Mouse (Mus musculus): Measurements from ENCODE around the gene Phb.
"Not testable (repeated sequence)": the region's sequence is repeated elsewhere in the genome, so short reads cannot be mapped to it uniquely, and the experiment has no call there.

The Phb gene

DNA sequence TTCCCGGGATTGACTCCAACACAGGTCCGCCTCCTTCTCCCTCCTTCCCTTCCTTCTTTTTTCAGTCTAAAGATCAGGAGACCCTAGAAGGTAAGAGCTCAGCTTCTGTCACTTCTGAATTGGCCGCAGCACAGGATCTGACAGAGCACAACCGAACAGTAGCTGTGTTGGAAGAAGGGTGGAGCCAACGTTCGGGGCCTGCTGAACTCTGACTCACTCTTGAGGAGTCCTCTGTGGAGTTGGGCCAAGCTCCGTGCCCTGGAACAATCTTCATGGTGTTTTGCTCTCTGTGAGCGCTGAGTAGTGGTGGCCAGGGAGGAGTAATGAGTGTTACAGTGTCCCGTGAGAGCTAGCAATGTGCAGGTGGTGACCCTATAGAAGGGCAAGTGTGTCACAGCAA is 15.8 kb upstream of the Phb start:
- DNase-seq (ENCODE audit: low read depth, low spot score), result no peak

DNA sequence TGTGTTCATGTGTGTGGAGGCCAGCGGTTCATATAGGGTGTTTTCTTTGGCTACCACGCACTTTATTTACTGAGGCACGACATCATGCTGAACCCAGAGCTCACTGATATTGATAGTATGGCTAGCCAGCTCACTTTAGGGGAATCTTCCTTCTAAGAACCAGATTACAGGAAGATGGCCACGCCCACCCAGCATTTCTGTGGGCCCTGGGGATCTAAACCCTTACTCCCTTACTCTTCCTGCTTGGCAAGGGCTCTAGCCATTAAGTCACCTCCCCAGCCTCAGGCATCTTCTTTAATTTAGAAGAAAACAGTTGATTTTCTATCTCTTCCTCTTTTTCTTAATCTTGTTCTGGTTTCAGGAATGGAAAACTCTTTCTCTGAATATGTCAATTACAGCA is 9.3 kb upstream of the Phb start:
- no peak for DNase-seq (ENCODE audit: low read depth, low spot score)

DNA sequence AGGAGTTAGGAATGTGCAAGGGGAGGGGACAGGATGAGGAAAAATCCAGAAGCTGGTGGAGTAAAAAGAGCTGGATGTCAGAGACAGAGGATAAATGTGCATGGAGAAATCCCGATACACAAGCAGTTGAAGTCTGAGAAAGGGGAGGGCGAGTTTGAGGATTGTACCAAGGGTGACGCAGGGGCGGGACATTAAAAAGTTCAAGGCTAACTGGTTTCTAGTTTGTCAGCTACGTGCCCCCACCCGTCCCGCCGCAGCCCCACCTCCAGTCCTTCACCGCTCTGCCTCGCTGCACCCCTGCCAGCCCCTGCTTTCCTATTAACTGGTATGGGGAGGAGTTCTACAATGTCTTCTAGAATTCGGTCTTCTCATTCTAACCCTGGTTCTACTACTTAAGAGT is 420 bp downstream of the Phb start:
- DNase-seq (ENCODE audit: low read depth, low spot score), result no peak

DNA sequence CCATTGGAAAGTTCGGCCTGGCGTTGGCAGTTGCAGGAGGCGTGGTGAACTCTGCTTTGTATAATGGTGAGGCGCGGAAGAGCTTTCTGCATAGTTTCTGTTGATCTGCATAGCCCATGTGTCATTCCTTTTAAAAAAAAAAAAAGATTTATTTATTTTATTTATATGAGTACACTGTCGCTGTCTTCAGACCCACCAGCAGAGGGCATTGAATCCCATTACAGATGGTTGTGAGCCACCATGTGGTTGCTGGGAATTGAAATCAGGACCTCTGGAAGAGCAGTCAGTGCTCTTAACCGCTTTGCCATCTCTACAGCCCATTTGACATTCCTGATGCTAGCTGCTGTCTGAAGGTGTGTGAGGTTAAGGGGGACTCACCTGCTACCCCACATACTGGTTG is 1.3 kb downstream of the Phb start:
- DNase-seq (ENCODE audit: low read depth, low spot score), result not testable (repeated sequence)

DNA sequence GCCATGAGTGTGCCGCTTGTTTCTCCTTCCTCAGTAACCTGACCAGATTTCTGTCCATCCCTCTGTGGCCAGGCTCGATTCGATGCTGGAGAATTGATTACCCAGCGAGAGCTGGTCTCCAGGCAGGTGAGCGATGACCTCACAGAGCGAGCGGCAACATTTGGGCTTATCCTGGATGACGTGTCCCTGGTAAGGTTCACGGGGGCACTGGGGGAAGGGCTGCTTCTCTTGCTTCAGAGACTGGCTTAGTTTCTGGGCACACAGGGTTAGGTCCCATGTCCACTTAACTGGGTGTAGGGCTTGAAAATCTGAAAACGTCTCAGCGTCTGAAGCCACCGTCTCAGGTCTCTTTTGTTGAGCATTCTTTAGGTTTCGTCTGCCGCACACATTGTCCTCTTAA is 8.7 kb downstream of the Phb start:
- DNase-seq (ENCODE audit: low read depth, low spot score), result no peak

DNA sequence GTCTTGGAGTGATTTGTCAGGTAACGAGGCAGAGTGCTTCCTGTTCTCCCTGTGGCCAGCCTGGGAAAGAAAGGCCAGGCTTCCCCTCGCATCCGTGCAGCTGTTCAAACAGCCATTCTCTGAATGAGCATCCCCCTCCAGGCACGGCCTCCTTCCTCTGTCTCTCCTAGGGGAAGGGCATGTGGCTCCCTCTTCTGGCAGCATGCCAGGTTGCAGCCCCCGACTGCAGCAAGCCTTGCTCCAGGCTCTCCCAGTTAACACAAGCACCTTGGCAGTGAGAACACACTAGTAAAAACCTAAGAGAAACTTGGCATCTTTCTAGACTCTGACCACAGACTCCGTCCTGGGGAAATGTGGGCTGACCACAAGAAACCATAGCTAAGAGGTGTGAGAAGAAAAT is 9.6 kb downstream of the Phb start:
- DNase-seq (ENCODE audit: low read depth, low spot score), result no peak

DNA sequence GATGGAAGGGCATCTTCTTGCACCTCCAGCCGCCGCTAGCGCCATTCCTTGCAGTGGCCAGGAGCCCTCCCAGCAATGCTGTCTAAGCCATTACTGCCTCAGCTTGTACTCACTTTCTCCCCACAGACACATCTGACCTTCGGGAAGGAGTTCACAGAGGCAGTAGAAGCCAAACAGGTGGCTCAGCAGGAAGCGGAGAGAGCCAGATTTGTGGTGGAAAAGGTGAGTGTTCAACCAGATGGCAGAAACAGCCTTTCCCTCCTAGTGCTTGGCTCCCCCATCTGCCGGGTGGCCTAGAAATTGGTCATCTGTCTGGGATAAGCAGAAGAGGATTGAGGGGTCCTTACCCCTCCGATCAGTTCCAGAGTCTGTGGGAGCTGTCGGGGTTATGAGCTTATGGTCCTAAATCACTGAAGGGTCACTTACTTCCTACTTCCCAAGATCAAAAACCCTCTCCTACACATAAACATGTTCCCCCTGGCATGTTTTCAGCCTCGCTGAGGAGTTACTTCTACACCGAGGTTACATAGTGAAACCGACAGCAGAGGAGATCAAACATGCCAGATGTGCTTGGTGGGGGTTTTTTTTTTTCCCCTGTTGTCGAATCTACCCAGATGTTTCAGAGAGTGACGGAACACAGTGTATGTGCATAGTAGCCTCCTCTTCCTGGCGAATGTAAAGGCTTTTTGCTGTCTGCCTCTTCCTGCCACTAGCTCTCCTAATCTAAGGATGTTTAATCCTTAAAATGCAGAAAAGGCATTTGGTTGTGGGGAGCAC is 11.4 kb downstream of the Phb start:
- DNase-seq (ENCODE audit: low read depth, low spot score), result no peak

DNA sequence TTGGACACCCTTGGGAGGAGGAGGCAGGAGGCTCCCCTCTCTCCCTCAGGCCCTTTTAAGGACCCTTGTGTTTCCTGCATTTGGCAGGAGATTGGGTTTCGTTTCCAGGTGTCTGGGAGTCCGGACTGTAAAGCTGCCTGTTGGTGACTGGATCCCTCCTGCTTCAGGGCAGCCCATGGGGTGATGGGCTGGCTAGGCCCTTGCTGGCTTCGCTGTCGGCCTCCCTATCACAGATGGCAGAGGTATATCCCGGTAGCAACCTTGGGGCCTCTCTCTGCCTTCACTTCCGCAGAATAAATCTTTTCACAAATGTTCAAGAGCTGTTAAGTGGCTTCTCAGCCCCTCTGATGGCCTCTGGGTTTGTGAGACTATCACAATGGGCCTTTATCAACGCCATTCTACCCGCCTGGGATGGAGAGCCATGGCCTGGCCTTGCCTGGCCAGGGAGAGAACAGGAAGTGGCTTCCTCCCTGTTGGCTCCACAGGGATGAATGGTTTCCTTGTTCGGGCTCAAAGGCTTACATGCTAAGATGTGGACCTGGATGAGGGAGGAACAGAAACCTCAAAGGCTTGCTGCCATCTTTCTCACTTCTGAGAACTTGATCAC is 15.3 kb downstream of the Phb start:
- no peak for DNase-seq (ENCODE audit: low read depth, low spot score)

DNA sequence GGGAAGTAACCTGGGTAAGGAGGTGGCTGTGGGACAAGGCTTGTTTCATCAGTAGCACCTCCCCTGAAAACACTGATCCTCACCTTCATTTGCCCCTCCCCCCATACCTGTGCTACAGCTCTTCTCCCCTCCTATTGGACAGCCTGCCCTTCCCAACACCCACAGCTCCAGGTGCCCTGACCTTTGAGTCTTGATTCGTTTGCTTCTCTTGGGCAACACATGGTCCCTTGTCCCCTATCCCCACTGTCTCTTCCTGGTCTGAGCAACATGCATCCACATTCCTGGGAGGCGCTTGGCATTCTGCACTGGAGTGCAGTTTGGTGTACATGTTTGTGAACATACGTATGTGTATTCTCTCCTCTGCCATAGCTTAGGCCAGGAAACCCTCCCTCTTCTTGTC is 16.2 kb downstream of the Phb start:
- no peak for DNase-seq (ENCODE audit: low read depth, low spot score)

DNA sequence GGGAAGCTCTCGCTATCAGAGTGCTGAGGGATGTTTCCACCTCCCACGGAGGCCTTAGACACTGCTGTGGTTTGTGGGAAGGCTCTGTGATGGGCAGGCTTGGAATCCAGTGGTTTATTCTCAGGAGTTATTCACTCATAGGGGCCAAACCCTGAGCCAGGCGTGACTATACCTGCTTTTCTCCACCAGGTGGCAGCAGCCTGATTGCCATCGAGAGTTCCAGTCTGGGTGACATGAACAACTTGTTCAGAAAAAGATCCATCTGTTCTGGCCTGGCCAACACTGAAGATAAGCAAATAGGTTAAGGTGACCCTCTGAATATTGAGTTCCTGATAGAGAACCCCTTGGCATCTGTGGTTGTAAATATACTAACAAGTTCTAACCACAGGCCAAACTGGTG is 19.3 kb downstream of the Phb start:
- DNase-seq (ENCODE audit: low read depth, low spot score), result no peak

DNA sequence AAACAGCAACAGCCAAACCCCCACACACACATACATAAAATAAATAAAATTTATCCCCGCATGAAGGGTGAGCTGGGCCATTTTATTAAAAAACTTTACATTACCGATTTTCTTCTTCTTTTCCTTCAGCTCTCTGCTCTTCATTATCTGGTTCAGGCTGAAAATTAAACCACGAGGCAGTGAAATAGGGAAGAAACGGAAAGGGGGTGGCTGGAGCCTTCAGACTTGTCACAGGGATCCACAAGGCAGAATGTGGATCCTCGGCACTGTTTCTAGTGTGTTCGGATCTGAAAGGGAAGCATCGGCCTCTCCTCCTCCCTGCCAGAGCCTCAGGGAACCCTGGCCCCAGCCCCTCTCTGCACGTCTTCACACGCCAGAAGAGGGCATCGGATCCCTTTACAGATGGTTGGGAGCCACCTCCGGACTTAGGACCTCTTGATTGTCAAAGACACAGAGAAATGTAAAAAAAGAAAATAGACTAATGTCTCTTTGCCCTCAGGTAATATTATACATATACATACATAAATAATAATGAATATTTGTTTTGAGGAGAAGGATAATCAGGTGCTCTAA is 20.4 kb downstream of the Phb start:
- DNase-seq (ENCODE audit: low read depth, low spot score), result no peak

DNA sequence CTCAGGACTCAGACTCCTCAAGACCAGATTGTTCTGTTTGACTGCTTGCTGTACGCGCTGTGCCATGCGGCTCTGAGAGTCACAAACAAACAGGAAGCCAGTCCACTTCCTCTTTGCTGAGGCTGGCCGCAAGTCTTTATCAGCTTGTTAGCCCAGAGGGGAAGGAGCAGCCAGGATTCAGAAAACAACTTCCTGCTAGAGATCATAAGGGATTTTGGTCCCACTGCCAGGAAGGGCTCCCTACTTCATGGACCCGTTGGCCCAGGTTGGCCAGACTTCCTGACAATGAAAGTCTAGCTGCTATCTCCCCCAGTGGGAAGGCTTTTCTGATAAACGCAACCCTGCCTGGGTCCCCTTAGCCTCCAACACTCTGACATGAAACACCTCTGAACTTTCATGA is 21.8 kb downstream of the Phb start:
- no peak for DNase-seq (ENCODE audit: low read depth, low spot score)

DNA sequence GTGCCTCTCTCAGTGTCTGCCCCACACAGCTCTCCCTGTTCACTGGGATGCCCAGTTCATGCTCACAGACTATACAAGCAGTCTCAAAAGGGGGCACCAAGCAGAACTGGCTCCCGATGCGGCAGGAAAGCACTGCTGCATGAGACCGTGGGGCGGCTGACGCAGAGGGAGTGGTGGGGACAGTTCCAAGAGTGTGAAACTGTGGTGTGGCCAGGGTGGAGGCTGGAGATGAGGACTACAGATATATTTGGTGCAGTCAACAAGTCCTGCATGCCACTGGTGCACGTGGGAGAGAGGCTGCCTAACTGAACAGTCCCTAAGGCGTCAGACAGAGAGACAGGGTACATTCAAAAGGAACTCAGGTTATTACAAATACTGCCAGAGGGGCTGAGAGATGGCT is 22.2 kb downstream of the Phb start:
- no peak for DNase-seq (ENCODE audit: low read depth, low spot score)

DNA sequence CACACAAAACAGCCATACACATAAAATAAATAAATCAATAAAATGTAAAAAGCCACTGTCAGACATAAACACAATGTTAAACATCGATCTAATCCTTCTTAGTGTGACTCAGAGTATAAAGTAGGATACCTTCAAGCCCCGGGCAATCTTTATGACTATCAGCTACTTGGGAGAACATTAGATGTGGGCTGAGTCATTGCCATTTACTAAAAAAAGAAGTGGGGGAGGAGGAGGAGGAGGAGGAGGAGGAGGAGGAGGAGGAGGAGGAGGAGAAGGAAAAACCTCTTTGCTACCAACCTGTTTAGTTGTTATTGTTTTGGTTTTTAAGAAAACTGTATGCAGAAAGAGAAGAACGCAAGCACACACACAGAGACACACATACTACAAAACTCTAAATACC is 22.8 kb downstream of the Phb start:
- no peak for DNase-seq (ENCODE audit: low read depth, low spot score)

DNA sequence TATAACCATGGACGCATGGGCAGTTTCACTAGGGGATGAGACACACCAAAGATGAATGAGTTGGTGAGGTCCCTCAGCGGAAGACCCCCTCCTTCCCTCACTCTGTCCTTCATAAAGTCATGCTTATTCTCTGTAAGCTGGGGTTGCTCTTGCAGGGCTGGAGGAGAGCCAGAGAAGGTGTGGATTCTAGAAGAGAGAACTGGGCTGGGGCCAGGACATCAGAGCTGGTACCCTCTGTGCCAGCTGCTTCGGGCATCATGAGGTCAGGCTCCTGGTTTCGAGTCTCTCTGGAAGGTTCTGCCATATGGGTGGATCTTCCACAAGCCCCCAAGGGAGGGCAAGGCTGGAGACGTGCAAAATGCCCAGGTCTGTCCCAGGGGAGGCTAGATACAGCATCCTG is 31.8 kb downstream of the Phb start:
- DNase-seq (ENCODE audit: low read depth, low spot score), result no peak

DNA sequence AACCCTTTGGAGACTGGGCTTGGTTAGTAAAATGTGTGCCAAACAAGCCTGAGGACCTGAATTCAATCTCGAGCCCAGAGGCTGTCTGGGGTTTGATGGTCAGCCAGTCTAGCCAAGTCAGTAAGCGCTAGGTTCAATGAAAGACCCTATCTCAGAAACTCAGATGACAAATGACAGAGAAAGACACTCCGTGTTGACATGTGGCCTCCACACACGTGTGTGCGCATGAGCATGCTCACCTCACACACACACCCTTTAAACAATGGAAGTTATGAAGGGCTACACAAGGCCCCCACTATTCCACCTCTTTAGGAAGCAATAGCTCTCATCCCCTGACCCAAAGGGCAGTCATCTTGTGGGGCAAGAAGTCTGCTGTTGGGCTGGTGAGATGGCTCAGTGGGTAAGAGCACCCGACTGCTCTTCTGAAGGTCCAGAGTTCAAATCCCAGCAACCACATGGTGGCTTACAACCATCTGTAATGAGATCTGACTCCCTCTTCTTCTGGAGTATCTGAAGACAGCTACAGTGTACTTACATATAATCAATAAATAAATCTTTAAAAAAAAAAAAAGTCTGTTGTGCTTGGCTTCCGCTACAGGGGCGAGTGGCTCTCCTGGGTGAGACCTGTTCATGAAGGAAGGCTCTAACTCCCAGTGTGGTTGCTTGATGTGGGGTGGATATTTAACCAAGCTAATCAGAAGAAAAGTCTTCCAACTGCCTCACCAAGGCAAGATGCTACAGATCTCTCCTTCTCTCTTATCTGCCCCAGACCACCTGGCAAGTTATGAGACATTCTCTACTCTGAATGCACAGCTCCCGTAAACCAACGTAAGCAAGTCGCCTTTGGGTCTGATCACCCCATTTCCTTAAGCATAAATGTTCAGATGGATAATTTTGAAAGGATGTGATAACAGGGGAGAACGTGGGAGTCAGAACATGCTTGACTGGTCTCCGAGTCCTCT is 34.3 kb downstream of the Phb start:
- DNase-seq (ENCODE audit: low read depth, low spot score), result no peak

DNA sequence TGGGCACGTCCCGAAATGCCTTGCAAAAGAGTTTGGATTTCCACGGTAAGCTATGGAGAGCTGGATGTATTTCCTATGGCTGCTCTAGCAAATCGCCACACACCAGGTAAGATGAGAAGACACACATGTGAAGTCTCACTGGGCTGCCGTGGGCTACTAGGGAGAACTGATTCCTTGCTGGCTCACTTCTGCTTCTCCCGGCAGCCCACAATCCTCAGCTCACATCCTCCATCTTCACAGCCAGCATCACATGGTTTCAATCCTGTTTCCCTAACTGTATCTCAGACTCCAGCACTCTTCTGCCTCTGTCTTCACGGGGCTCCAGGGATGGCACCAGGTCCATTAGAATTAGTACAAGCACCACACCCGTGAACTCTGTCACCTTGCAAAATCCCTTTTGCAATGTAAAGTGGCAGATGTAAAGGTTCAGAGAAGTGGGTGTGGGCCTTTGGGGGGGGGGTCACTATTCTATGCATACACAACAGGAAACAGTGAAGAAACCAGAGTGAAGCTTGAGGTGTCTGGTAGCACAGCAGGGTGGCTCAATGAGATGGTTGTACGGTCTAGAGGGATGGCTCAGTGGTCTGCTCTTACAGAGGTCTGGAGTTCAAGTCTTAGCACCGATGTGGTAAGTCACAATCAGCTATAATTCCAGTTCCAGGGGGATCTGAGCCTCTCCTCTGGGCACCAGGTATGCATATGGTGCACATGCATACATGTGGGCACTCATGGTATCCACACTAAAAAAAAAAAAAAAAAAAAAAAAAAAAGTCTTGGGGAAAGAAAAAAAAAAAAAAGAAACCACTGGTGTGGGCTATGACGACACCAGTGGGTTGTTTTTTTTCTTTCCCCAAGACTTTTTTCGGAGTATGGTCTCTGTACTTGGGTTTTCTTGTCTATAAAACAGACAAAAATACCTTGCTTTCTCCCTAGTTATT is 37.5 kb downstream of the Phb start:
- no peak for DNase-seq (ENCODE audit: low read depth, low spot score)

DNA sequence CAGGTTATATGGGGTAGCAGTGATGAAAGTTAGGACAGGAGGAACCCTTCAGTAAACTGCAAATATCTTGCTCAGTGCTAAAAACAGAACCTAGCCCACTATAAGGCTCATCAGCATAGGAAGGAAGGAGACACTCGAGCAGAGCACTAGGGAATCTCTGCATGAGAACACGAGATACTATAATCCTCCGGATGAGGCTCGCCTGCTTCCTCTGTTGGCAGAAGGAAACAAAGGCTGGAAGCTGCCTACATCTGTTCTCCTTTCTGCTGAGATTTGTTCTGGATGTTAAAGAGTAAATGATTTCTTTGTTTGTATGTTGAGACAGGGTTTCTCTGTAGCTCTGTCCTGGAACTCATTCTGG is 38.2 kb downstream of the Phb start:
- no peak for DNase-seq (ENCODE audit: low read depth, low spot score)

DNA sequence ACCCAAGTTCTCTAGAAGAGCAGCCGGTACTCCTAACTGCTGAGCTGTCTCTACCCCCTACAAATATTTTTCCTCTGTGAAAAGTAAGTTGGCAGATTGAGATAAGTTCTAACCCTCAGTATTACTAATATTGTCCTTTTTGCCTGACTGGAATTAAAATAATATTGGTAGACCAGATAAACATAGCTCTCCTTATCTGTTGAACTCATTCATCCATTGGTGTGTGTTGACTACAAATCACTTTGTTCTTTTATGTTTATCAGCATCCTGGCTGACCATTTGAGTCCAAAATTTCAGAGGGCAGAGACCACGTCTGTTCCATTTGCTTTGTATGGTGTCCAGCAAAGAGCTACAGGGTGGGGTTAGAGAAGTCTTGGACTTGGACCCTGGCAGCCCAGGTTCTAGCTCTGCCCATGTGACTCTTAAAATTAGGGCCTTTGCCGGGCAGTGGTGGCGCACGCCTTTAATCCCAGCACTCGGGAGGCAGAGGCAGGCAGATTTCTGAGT is 42.8 kb downstream of the Phb start:
- DNase-seq (ENCODE audit: low read depth, low spot score), result no peak

DNA sequence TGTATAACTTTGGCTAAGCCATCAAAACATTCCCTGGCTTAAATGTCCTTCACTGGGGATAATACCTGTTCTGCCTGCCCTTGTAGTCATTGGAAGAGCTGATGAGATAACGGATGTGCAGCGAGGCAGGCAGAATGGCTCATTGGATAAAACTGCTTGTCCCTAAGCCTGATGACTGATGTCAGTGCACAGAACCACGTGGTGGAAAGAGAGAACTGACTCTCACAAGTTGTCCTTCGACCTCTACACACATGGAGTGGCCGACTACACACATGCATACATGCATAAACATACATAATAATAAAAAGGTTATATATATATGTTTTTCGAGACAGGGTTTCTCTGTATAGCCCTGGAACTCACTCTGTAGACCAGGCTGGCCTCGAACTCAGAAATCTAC is 43.7 kb downstream of the Phb start:
- DNase-seq (ENCODE audit: low read depth, low spot score), result no peak

DNA sequence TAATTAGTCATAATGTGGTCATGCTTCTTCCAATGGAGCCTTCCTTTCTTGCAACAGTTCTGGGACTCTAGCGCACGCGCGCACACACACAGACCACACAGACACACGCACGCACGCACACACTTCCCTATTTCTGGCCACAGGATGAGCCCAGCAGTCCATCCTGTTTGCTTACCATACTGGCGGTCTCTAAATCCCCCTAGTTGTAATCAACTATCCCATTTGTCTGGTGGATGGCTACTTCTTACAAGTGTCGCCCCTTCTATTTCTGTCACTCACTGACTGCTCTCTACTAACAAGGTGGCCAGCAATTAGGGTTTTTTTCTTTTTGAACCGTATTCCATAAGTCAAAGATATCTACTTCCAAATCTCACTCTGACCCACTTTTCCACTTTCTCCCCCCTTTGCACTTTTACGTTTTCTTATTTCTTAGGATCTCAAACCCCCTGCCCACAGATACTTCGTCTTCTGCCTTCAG is 45.4 kb downstream of the Phb start:
- DNase-seq (ENCODE audit: low read depth, low spot score), result no peak

Measured in brain, embryonic 18.5 days (tissue).